Mouse (Mus musculus): ENCODE results near the gene Enpp1. TPM values are rescaled to one million over a fixed set of nuclear protein-coding genes. Genes with fewer than 3 reads are reported as not detected.

Enpp1 gene
- polyA plus RNA-seq, 1 experiment from 2014 or later, result 3.2 TPM

- H3K9me3 ChIP-seq, result peaks cover 3% of the 10 kb centered on the region; the same call in 1 of the 2 replicates
- peaks cover 16% of the 10 kb centered on the region for H3K4me1 ChIP-seq
- H3K27ac ChIP-seq, result no peak overlapping the region
- H3K9ac ChIP-seq, result no peak overlapping the region
- no peaks in the 10 kb centered on the region for H3K27me3 ChIP-seq
- no peak overlapping the region for H3K4me3 ChIP-seq
- no peak for ATAC-seq (ENCODE audit: insufficient number of reproducible peaks, insufficient read depth, low FRiP score, low TSS enrichment, low read depth)
- no peaks in the 10 kb centered on the region for H3K36me3 ChIP-seq
- 89% methylated on average over 5 of the region's 5 CpGs for WGBS
- H3K4me2 ChIP-seq, result no peak overlapping the region
These were observed 23.2 kb upstream of the Enpp1 start for GRCm38 (mm10) chr10:24735027-24735777.

GRCm38 (mm10) chr10:24727478-24727877 lies 15.5 kb upstream of the Enpp1 start:
- H3K27ac ChIP-seq, result no peak overlapping the region
- WGBS, result 90% methylated on average over 4 of the region's 4 CpGs
- peaks cover 7% of the 10 kb centered on the region; the same call in 1 of the 2 replicates for H3K4me1 ChIP-seq
- no peaks in the 10 kb centered on the region for H3K36me3 ChIP-seq
- ATAC-seq (ENCODE audit: insufficient number of reproducible peaks, insufficient read depth, low FRiP score, low TSS enrichment, low read depth), result no peak
- H3K9me3 ChIP-seq, result no peaks in the 10 kb centered on the region
- no peak overlapping the region for H3K9ac ChIP-seq
- H3K4me2 ChIP-seq, result no peak overlapping the region
- H3K4me3 ChIP-seq, result no peak overlapping the region
- no peaks in the 10 kb centered on the region for H3K27me3 ChIP-seq

GRCm38 (mm10) chr10:24725197-24725596 lies 13.2 kb upstream of the Enpp1 start:
- H3K36me3 ChIP-seq, result no peaks in the 10 kb centered on the region
- H3K9me3 ChIP-seq, result no peaks in the 10 kb centered on the region
- no peak overlapping the region for H3K9ac ChIP-seq
- no peak for ATAC-seq (ENCODE audit: insufficient number of reproducible peaks, insufficient read depth, low FRiP score, low TSS enrichment, low read depth)
- no peak overlapping the region for H3K4me3 ChIP-seq
- H3K4me2 ChIP-seq, result no peak overlapping the region
- 59% methylated on average over 2 of the region's 2 CpGs for WGBS
- no peaks in the 10 kb centered on the region for H3K27me3 ChIP-seq
- H3K27ac ChIP-seq, result no peak overlapping the region
- no peaks in the 10 kb centered on the region for H3K4me1 ChIP-seq

- no peaks in the 10 kb centered on the region for H3K4me1 ChIP-seq
- H3K36me3 ChIP-seq, result no peaks in the 10 kb centered on the region
- no peak for ATAC-seq (ENCODE audit: insufficient number of reproducible peaks, insufficient read depth, low FRiP score, low TSS enrichment, low read depth)
- no peak overlapping the region for H3K27ac ChIP-seq
- H3K4me3 ChIP-seq, result no peak overlapping the region
- WGBS, result 92% methylated on average over 3 of the region's 3 CpGs
- no peaks in the 10 kb centered on the region for H3K9me3 ChIP-seq
- H3K9ac ChIP-seq, result no peak overlapping the region
- peaks cover 11% of the 10 kb centered on the region; the same call in 1 of the 2 replicates for H3K27me3 ChIP-seq
- H3K4me2 ChIP-seq, result no peak overlapping the region
These were observed 9.9 kb upstream of the Enpp1 start for GRCm38 (mm10) chr10:24721841-24722240.

GRCm38 (mm10) chr10:24719383-24719782 lies 7.4 kb upstream of the Enpp1 start:
- H3K4me1 ChIP-seq, result no peaks in the 10 kb centered on the region
- no peak overlapping the region for H3K9ac ChIP-seq
- H3K36me3 ChIP-seq, result no peaks in the 10 kb centered on the region
- H3K9me3 ChIP-seq, result no peaks in the 10 kb centered on the region
- H3K4me2 ChIP-seq, result no peak overlapping the region
- peaks cover 13% of the 10 kb centered on the region; the same call in 1 of the 2 replicates for H3K27me3 ChIP-seq
- no peak for ATAC-seq (ENCODE audit: insufficient number of reproducible peaks, insufficient read depth, low FRiP score, low TSS enrichment, low read depth)
- WGBS, result 81% methylated on average over 4 of the region's 4 CpGs
- H3K4me3 ChIP-seq, result no peak overlapping the region
- no peak overlapping the region for H3K27ac ChIP-seq

GRCm38 (mm10) chr10:24718720-24719119 lies 6.8 kb upstream of the Enpp1 start:
- ATAC-seq (ENCODE audit: insufficient number of reproducible peaks, insufficient read depth, low FRiP score, low TSS enrichment, low read depth), result no peak
- Histone ChIP-seq H3K9me3 (no peaks in the 10 kb centered on the region), H3K9ac (no peak overlapping the region), H3K27ac (no peak overlapping the region), H3K27me3 (peaks cover 13% of the 10 kb centered on the region; the same call in 1 of the 2 replicates), H3K4me1 (no peaks in the 10 kb centered on the region), H3K4me3 (no peak overlapping the region), H3K4me2 (peak overlapping the region; percentile 11; the same call in 1 of the 2 replicates), H3K36me3 (no peaks in the 10 kb centered on the region)
- WGBS, result 47% methylated on average over 11 of the region's 11 CpGs

GRCm38 (mm10) chr10:24718058-24718457 lies 6.1 kb upstream of the Enpp1 start:
- H3K4me3 ChIP-seq, result no peak overlapping the region
- H3K9me3 ChIP-seq, result no peaks in the 10 kb centered on the region
- no peak for ATAC-seq (ENCODE audit: insufficient number of reproducible peaks, insufficient read depth, low FRiP score, low TSS enrichment, low read depth)
- H3K4me2 ChIP-seq, result peak overlapping the region; percentile 11; the same call in 1 of the 2 replicates
- peaks cover 14% of the 10 kb centered on the region for H3K27me3 ChIP-seq
- no peaks in the 10 kb centered on the region for H3K4me1 ChIP-seq
- 39% methylated on average over 14 of the region's 14 CpGs for WGBS
- H3K9ac ChIP-seq, result no peak overlapping the region
- H3K36me3 ChIP-seq, result no peaks in the 10 kb centered on the region
- H3K27ac ChIP-seq, result no peak overlapping the region

GRCm38 (mm10) chr10:24716232-24716631 lies 4.3 kb upstream of the Enpp1 start:
- no peaks in the 10 kb centered on the region for H3K36me3 ChIP-seq
- H3K9me3 ChIP-seq, result no peaks in the 10 kb centered on the region
- ATAC-seq (ENCODE audit: insufficient number of reproducible peaks, insufficient read depth, low FRiP score, low TSS enrichment, low read depth), result no peak

GRCm38 (mm10) chr10:24712901-24713300 lies 942 bp upstream of the Enpp1 start:
- Histone ChIP-seq H3K27me3 (peaks cover 36% of the 10 kb centered on the region), H3K4me3 (no peak overlapping the region), H3K9me3 (no peaks in the 10 kb centered on the region), H3K36me3 (no peaks in the 10 kb centered on the region), H3K9ac (no peak overlapping the region), H3K4me2 (no peak overlapping the region), H3K27ac (no peak overlapping the region), H3K4me1 (peaks cover 9% of the 10 kb centered on the region; the same call in 1 of the 2 replicates)
- no peak for ATAC-seq (ENCODE audit: insufficient number of reproducible peaks, insufficient read depth, low FRiP score, low TSS enrichment, low read depth)
- WGBS, result 70% methylated on average over 5 of the region's 5 CpGs

More at GRCm38 (mm10) chr10:24716232-24716631, 4.3 kb upstream of the Enpp1 start:
- 78% methylated on average over 5 of the region's 5 CpGs for WGBS
- Histone ChIP-seq H3K9ac (no peak overlapping the region), H3K27ac (no peak overlapping the region), H3K4me3 (no peak overlapping the region), H3K27me3 (peaks cover 27% of the 10 kb centered on the region), H3K4me2 (no peak overlapping the region), H3K4me1 (peaks cover 2% of the 10 kb centered on the region; the same call in 1 of the 2 replicates)

GRCm38 (mm10) chr10:24712367-24712761 lies 405 bp upstream of the Enpp1 start:
- 13% methylated on average over 15 of the region's 15 CpGs for WGBS
- Histone ChIP-seq H3K4me1 (peaks cover 9% of the 10 kb centered on the region; the same call in 1 of the 2 replicates), H3K27me3 (peaks cover 40% of the 10 kb centered on the region), H3K9ac (peak overlapping the region; percentile 73), H3K36me3 (no peaks in the 10 kb centered on the region), H3K27ac (no peak overlapping the region), H3K4me2 (peak overlapping the region; percentile 96), H3K4me3 (peak overlapping the region; percentile 64), H3K9me3 (no peaks in the 10 kb centered on the region)
- no peak for ATAC-seq (ENCODE audit: insufficient number of reproducible peaks, insufficient read depth, low FRiP score, low TSS enrichment, low read depth)

GRCm38 (mm10) chr10:24711071-24711470 lies 888 bp downstream of the Enpp1 start:
- Histone ChIP-seq H3K27ac (no peak overlapping the region), H3K27me3 (peaks cover 38% of the 10 kb centered on the region), H3K9me3 (no peaks in the 10 kb centered on the region), H3K4me2 (peak overlapping the region; percentile 96), H3K9ac (no peak overlapping the region), H3K4me3 (peak overlapping the region; percentile 64), H3K36me3 (no peaks in the 10 kb centered on the region), H3K4me1 (peaks cover 9% of the 10 kb centered on the region; the same call in 1 of the 2 replicates)
- 17% methylated on average over 10 of the region's 10 CpGs for WGBS
- ATAC-seq (ENCODE audit: insufficient number of reproducible peaks, insufficient read depth, low FRiP score, low TSS enrichment, low read depth), result no peak

- no peak overlapping the region for H3K27ac ChIP-seq
- no peaks in the 10 kb centered on the region for H3K9me3 ChIP-seq
- H3K36me3 ChIP-seq, result no peaks in the 10 kb centered on the region
- H3K27me3 ChIP-seq, result peaks cover 38% of the 10 kb centered on the region
- peaks cover 9% of the 10 kb centered on the region; the same call in 1 of the 2 replicates for H3K4me1 ChIP-seq
- no peak for ATAC-seq (ENCODE audit: insufficient number of reproducible peaks, insufficient read depth, low FRiP score, low TSS enrichment, low read depth)
- 84% methylated on average over 6 of the region's 6 CpGs for WGBS
- H3K4me3 ChIP-seq, result no peak overlapping the region
- H3K4me2 ChIP-seq, result peak overlapping the region; percentile 96
- H3K9ac ChIP-seq, result no peak overlapping the region
These were observed 1.6 kb downstream of the Enpp1 start for GRCm38 (mm10) chr10:24710361-24710760.

Measured in embryonic facial prominence, embryonic 13.5 days (tissue).